Mouse (Mus musculus) kidney, embryonic 15.5 days (tissue): ENCODE measurements around the gene Spata7. TPM values are rescaled to one million over a fixed set of nuclear protein-coding genes. Genes with fewer than 3 reads are reported as not detected.
"Not testable (repeated sequence)": the region's sequence is repeated elsewhere in the genome, so short reads cannot be mapped to it uniquely, and the experiment has no call there.

Experiments
- ATAC-seq: fragments of 200-750 bp; cut with Nextera tagmentation; replicated peaks from 2 replicates; pipeline ENCODE4 v1.8.0; 2017; ENCODE audit warnings: moderate TSS enrichment; ENCODE audit not compliant: low FRiP score
- H3K27ac ChIP-seq: fragments of 300-500 bp; sonication (generic); 2 replicates; pipeline ENCODE4 v1.5.1; 2015; ENCODE audit warnings: mild to moderate bottlenecking, inconsistent platforms
- H3K27me3 ChIP-seq: fragments of 300-500 bp; sonication (generic); 2 replicates; pipeline ENCODE4 v1.6.1; 2015; ENCODE audit warnings: inconsistent platforms
- H3K36me3 ChIP-seq: fragments of 300-500 bp; sonication (generic); 2 replicates; pipeline ENCODE4 v1.6.1; 2015; ENCODE audit warnings: inconsistent platforms
- H3K4me1 ChIP-seq: fragments of 300-500 bp; sonication (generic); 2 replicates; pipeline ENCODE4 v1.6.1; 2015; ENCODE audit warnings: inconsistent platforms
- H3K4me2 ChIP-seq: fragments of 300-500 bp; sonication (generic); 2 replicates; pipeline ENCODE4 v1.6.1; 2015; ENCODE audit warnings: moderate library complexity, mild to moderate bottlenecking, inconsistent platforms
- H3K4me3 ChIP-seq: fragments of 300-500 bp; sonication (generic); replicated peaks from 2 replicates; pipeline ENCODE4 v1.5.1; 2015; ENCODE audit warnings: mild to moderate bottlenecking, inconsistent platforms
- H3K9ac ChIP-seq: fragments of 300-500 bp; sonication (generic); 2 replicates; pipeline ENCODE4 v1.6.1; 2015; ENCODE audit warnings: mild to moderate bottlenecking, inconsistent platforms
- H3K9me3 ChIP-seq: fragments of 300-500 bp; sonication (generic); replicated peaks from 2 replicates; pipeline ENCODE4 v1.6.1; 2016; ENCODE audit warnings: inconsistent platforms
- WGBS: fragments of 180-500 bp; shearing (Covaris S2); methylation state at CpG from one replicate; pipeline ENCODE4 v1.1.7; 2015; ENCODE audit warnings: mixed read lengths; 5-methylcytosine and 5-hydroxymethylcytosine counted together
- polyA plus RNA-seq: library from polyadenylated mRNA; unstranded; fragments of >200 nt; fragmentation: Nextera tagmentation; extraction: Ambion mirVana; gene quantifications from 2 replicates; pipeline ENCODE4 v1.2.1, GENCODE M21; 2015

Spata7 gene
- polyA plus RNA-seq, 1 experiment from 2014 or later: 18.0 TPM

DNA sequence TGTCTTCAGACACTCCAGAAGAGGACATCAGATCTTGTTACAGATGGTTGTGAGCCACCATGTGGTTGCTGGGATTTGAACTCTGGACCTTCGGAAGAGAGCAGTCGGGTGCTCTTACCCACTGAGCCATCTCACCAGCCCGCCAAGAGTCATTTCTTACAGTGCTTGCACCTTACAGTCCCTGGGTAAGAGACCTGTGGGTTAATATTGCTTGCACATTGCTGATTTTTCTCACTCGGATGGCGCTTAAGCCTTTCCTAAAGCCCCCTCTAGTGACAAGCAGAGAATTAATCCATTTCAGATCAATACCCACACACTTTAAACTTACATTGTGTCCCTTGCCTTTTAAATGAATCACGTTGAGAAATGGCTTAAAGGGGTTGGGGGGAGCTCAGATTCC, 7.0 kb upstream of the Spata7 start:
- H3K4me1 ChIP-seq, ATAC-seq, H3K36me3 ChIP-seq, H3K9ac ChIP-seq, H3K9me3 ChIP-seq, H3K4me3 ChIP-seq, H3K4me2 ChIP-seq, H3K27me3 ChIP-seq, H3K27ac ChIP-seq: not testable (repeated sequence)
- 48% methylated on average over 6 of the region's 6 CpGs for WGBS

DNA sequence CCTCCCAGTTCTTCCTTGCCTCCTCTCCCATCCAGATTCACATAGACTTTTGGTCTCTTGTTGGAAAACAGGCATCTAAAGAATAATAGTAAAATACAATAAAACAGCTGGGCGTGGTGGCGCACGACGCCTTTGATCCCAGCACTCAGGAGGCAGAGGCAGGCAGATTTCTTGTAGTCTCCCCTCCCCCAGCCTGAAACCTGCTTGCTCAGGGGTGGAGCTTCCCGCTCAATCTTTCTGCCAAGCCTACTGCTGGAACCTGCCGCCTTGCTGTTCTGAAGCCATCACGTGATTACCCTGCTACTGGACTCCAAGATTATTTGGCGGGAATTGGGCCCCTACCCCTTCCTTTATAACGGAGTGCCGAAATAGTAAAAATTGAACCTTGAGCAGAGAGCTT, 4.7 kb upstream of the Spata7 start:
- WGBS: 88% methylated on average over 10 of the region's 10 CpGs
- not testable (repeated sequence) for H3K4me3 ChIP-seq, H3K27ac ChIP-seq, H3K9me3 ChIP-seq, H3K9ac ChIP-seq, ATAC-seq, H3K36me3 ChIP-seq, H3K27me3 ChIP-seq, H3K4me2 ChIP-seq, H3K4me1 ChIP-seq

DNA sequence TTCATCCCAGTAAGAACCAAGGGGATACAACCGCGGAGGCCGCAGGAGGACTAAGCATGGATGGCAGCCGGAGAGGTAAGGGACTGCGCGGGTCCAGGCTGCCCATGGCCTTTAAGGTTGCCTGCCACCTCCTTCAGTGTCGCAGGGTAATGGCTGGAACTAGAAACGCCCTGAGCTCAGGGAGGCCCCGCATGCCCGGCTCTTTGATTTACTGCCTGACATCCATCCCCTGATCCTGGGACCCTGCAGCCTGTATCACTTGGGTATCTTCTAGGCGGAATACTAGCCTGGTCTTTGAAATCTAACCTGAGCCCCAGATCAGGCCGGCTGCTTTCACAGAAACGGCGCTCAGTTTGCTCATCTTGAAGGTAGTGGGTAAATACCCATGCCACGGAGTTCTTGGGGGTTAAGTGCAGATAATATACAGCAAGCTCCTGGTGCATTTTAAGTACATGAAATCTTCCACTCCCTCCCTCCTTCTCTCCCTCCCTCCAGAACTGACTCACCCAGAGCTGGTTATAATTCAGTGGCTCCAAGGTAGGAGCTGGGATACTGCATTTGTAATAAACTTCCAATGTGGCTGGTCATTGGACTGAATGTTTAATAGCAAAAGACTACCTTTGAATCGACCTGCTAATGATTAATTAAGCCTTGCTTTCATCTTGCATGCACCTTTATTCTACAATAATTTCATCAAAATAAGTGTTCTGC, 458 bp downstream of the Spata7 start:
- Histone ChIP-seq H3K4me3 (peak overlapping the region; percentile 77), H3K9ac (peak overlapping the region; percentile 57), H3K9me3 (no peaks in the 10 kb centered on the region; the same call in 1 of the 2 replicates), H3K4me2 (peak overlapping the region; percentile 71), H3K36me3 (peaks cover 4% of the 10 kb centered on the region; the same call in 1 of the 2 replicates), H3K27ac (peak overlapping the region; percentile 55), H3K27me3 (no peaks in the 10 kb centered on the region), H3K4me1 (peaks cover 10% of the 10 kb centered on the region)
- WGBS: 2% methylated on average over 16 of the region's 16 CpGs
- ATAC-seq: peak; percentile 94

DNA sequence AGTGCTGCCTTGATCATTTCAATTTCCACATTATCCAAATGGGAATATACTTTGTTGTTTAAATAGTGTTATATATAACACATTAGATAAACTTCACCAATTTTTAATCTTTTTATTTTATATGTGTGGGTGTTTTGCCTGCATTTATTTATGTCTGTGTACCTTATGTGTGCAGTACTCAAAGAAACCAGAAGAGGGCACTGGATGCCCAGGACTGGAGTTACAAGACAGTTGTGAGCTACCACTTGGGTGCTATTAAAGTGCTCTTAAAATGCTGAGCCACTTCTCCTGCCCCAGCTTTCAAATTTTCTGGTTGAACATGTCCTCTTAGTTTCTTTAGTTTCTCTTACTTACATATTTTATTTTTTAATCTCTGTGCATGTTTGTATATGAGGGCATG, 16.9 kb downstream of the Spata7 start:
- Histone ChIP-seq H3K9me3 (no peaks in the 10 kb centered on the region), H3K9ac (no peak overlapping the region), H3K27me3 (no peaks in the 10 kb centered on the region), H3K4me3 (no peak overlapping the region), H3K27ac (no peak overlapping the region), H3K4me2 (no peak overlapping the region), H3K4me1 (no peaks in the 10 kb centered on the region), H3K36me3 (peaks cover 11% of the 10 kb centered on the region)
- ATAC-seq: no peak

DNA sequence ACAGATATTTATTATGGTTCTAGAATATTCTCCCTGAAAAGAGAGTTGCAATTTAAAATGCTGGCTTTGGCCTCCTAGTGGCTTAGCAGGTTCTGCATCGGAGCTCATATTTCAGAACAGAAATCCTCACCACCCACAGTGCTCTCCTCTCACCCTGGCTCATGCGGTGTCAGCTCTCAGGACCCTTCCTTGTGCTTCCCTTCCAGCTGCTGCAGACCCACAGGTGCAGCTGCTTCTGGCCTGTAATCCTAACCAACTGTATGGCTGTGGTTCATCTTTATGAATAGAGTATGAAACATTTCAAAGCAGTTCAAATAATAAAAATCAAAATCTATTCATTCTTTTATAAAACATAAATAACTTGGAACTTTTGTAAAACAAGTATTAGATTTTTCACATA, 28.9 kb downstream of the Spata7 start:
- no peak overlapping the region for H3K4me3 ChIP-seq
- H3K9me3 ChIP-seq: no peaks in the 10 kb centered on the region
- no peak overlapping the region for H3K27ac ChIP-seq
- WGBS: 69% methylated on average over 2 of the region's 2 CpGs
- no peaks in the 10 kb centered on the region for H3K4me1 ChIP-seq
- H3K4me2 ChIP-seq: no peak overlapping the region
- H3K36me3 ChIP-seq: peaks cover 6% of the 10 kb centered on the region
- no peaks in the 10 kb centered on the region for H3K27me3 ChIP-seq
- H3K9ac ChIP-seq: no peak overlapping the region
- no peak for ATAC-seq

DNA sequence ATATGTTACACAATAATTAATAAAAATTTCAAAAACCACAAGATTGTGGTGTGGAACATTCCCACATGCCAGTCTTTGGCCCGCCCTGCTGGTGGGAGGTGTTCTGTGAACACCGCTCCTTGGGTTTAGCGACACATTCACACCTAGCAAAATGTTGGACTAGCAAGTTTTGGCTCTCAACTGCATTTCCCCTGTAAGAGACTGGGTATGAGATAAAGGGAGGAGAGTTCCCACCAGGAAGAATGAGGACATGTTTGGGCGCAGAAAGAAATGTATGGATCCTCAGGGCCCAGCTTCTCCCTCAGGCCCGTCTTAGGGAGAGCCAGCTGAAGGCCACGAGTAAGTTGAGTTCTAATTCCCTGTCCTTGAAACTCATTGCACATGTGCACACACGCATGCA, 34.7 kb downstream of the Spata7 start:
- Histone ChIP-seq H3K36me3 (peaks cover 22% of the 10 kb centered on the region), H3K9me3 (no peaks in the 10 kb centered on the region), H3K9ac (no peak overlapping the region), H3K4me1 (no peaks in the 10 kb centered on the region), H3K4me3 (no peak overlapping the region), H3K27ac (no peak overlapping the region), H3K4me2 (no peak overlapping the region), H3K27me3 (no peaks in the 10 kb centered on the region)
- 94% methylated on average over 7 of the region's 7 CpGs for WGBS
- ATAC-seq: no peak

DNA sequence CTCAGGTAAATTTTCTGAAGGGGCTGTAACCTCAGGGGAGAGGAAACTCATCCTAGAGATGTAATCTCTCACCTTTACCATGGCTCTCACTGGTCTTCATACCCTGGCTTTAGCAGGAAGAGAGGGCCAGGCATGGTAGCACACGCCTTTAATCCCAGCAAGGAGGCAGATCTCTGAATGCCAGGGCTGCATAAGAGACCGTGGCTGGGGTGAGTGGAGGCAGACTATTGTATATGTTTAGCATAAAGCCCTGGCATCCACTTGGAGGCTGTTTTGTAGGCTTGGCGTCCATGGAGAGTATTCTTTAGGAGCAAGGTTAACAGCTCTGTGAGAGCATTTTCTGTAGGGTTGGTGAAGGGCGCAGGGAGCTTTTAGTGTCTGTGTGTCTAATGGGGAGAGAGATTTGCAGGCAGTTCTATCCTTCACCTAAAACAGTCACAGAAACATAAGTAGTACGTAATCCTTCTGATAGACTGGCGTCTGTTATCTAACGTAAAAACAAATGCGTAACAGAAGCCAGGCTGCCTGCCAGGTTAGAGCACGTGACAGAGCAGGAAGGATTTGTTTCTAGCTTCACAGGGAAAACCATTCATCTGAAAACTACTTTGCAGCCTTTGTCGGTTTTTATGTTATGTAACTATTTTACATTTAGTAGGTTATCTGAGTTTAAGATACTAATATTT, 40.3 kb downstream of the Spata7 start:
- Histone ChIP-seq H3K36me3 (peaks cover 16% of the 10 kb centered on the region), H3K4me3 (no peak overlapping the region), H3K9ac (no peak overlapping the region), H3K9me3 (no peaks in the 10 kb centered on the region), H3K27me3 (no peaks in the 10 kb centered on the region), H3K4me2 (no peak overlapping the region), H3K4me1 (no peaks in the 10 kb centered on the region), H3K27ac (peak overlapping the region; percentile 18; the same call in 1 of the 2 replicates)
- WGBS: 56% methylated on average over 10 of the region's 10 CpGs
- ATAC-seq: 0 out of 2 replicates have a peak, but pooled peaks have one; percentile 25

DNA sequence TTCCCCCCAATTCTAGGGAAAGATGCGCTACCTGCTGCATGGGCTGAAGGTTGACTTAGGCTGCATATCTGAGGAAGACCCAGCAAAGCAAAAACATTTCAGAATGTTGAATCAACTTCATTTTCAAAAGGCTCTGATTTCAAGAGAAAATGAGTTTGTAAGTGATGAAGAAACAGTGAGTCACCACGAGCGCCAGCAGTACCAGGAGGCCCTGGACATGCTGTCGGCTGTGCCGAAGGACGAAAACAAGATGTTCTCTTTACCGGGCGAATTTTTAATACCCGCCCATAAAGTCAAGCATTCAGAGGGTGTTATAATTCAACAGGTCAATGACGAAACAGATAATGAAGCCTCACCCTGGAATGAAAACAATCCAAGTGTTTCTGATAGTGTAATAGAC, 41.1 kb downstream of the Spata7 start:
- Histone ChIP-seq H3K9me3 (no peaks in the 10 kb centered on the region), H3K4me2 (no peak overlapping the region), H3K27me3 (no peaks in the 10 kb centered on the region), H3K27ac (no peak overlapping the region), H3K4me3 (no peak overlapping the region), H3K9ac (no peak overlapping the region), H3K4me1 (no peaks in the 10 kb centered on the region), H3K36me3 (peaks cover 13% of the 10 kb centered on the region)
- 89% methylated on average over 10 of the region's 10 CpGs for WGBS
- ATAC-seq: no peak

DNA sequence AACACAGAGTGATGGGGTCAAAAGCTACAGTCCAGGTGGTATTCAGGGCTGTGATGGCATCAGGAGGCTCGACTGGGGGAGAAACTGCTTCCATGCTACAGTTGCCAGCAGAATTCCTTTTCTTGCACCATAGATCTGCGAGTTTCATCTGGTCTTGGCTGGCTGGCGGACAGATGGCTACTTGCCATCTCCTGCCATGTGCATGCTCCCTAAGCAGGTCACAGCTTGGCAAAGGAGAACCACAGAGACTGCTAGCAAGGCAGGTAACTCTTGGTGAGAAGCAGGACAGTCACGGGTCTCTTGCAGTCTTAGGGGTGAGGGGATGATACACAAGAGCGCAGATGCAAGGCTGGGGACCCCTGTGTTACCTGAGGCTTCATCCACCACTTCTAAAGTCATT, 41.9 kb downstream of the Spata7 start:
- H3K27ac ChIP-seq: no peak overlapping the region
- no peak for ATAC-seq
- 91% methylated on average over 5 of the region's 5 CpGs for WGBS
- H3K4me2 ChIP-seq: no peak overlapping the region
- H3K9ac ChIP-seq: no peak overlapping the region
- H3K36me3 ChIP-seq: peaks cover 13% of the 10 kb centered on the region
- H3K4me1 ChIP-seq: no peaks in the 10 kb centered on the region; the same call in 1 of the 2 replicates
- no peaks in the 10 kb centered on the region for H3K9me3 ChIP-seq
- H3K27me3 ChIP-seq: no peaks in the 10 kb centered on the region
- no peak overlapping the region for H3K4me3 ChIP-seq

DNA sequence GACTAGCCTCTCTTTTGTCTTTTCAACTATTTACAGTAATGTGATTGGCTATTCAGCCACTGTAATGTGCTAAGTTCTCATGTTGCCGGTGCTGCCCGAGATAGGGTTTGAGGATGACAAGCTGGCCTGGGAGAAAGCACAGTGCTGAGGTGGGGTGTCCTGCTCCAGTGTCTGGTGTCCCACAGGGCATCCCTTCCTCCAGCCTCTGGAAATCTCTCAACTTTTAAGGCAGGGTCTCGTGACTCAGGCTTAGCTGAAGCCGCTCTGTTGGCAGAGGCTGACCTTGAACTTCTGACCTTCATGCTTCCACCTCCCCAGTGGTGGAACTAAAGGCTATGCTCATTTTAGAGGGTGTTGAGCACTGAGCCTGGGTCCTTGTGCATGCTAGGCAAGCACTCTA, 42.5 kb downstream of the Spata7 start:
- ATAC-seq: no peak
- WGBS: 81% methylated on average over 4 of the region's 4 CpGs

DNA sequence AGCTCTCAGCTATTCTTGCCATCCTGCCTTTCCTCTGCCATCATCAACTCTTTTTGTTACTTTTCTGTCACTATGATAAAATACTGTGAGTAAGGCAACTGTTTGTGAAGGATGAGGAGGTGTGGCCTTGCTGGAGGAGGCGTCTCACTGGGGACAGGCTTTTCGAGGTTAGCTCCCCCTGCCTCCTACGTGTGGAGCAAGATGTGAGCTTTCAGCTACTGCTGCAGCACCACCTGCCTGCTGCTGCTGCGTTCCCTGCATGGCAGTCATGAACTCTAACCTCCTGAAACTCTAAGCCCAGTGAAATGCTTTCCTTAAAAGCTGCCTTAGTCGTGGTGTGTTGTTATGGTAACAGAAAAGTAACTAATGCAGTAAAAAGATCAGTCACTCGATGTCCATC, 45.9 kb downstream of the Spata7 start:
- WGBS: 57% methylated on average over 6 of the region's 6 CpGs

More for the DNA sequence above, 42.5 kb downstream of the Spata7 start:
- Histone ChIP-seq H3K4me1 (no peaks in the 10 kb centered on the region; the same call in 1 of the 2 replicates), H3K4me3 (no peak overlapping the region), H3K36me3 (peaks cover 13% of the 10 kb centered on the region), H3K9ac (no peak overlapping the region), H3K9me3 (no peaks in the 10 kb centered on the region), H3K4me2 (no peak overlapping the region), H3K27me3 (no peaks in the 10 kb centered on the region), H3K27ac (no peak overlapping the region)

DNA sequence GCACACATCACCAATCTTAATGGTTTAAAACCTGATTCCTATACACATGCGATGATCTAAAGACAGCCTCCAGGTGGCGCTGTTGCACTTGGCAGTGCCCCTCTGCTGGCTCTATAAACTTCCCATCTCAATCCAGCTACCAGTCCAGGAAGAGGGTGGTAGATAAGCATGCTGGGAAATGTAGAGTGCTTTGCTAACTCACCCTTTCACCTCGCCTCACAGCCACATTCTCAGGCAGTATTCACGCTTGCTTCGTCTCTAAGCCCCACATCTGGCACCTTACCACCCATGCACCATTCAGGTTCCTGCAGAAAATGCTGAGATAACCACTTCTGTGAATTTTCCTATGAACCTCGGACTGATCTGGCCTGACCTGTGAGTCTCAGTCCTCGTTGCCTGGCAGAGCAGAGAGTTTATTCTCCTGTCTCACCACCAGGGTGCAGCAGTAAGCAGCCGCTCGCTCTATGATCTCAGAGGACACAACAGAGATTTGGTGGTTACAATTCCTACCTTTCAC, 46.7 kb downstream of the Spata7 start:
- 8% methylated on average over 9 of the region's 9 CpGs for WGBS
- H3K36me3 ChIP-seq: peaks cover 24% of the 10 kb centered on the region
- H3K9ac ChIP-seq: peak overlapping the region; percentile 22; the same call in 1 of the 2 replicates
- peak overlapping the region; percentile 61 for H3K4me2 ChIP-seq
- peak; percentile 94 for ATAC-seq
- H3K9me3 ChIP-seq: no peaks in the 10 kb centered on the region
- H3K4me1 ChIP-seq: no peaks in the 10 kb centered on the region; the same call in 1 of the 2 replicates
- H3K27me3 ChIP-seq: no peaks in the 10 kb centered on the region
- peak overlapping the region; percentile 39 for H3K4me3 ChIP-seq
- peak overlapping the region; percentile 76 for H3K27ac ChIP-seq

More for the DNA sequence above, 45.9 kb downstream of the Spata7 start:
- Histone ChIP-seq H3K4me3 (no peak overlapping the region), H3K27ac (no peak overlapping the region), H3K4me2 (no peak overlapping the region), H3K9me3 (no peaks in the 10 kb centered on the region), H3K36me3 (peaks cover 24% of the 10 kb centered on the region), H3K27me3 (no peaks in the 10 kb centered on the region), H3K9ac (no peak overlapping the region), H3K4me1 (no peaks in the 10 kb centered on the region; the same call in 1 of the 2 replicates)
- ATAC-seq: no peak
